Mouse (Mus musculus) liver, embryonic 16.5 days (tissue): ENCODE measurements at regions not wholly inside any gene's neighbourhood (a gene's known extent, or its start where the extent isn't known, plus 50 kb on each side); places are given as distances from the start of the nearest gene placed in this dataset.

Experiments used
- ATAC-seq: fragments of 200-750 bp; cut with Nextera tagmentation; 2 replicates; pipeline ENCODE4 v1.8.0; 2017; ENCODE audit warnings: low read depth, mild to moderate bottlenecking, moderate number of reproducible peaks, moderate library complexity
- H3K27ac ChIP-seq: fragments of 300-500 bp; sonication (generic); 2 replicates; pipeline ENCODE4 v1.5.1; 2014; ENCODE audit warnings: mild to moderate bottlenecking, low read length
- H3K27me3 ChIP-seq: fragments of 300-500 bp; sonication (generic); 2 replicates; pipeline ENCODE4 v1.6.1; 2014; ENCODE audit warnings: low read depth, low read length, mixed read lengths; ENCODE audit not compliant: control insufficient read depth, insufficient read depth
- H3K36me3 ChIP-seq: fragments of 300-500 bp; sonication (generic); 2 replicates; pipeline ENCODE4 v1.6.1; 2014; ENCODE audit warnings: mild to moderate bottlenecking; ENCODE audit not compliant: control insufficient read depth, insufficient read depth
- H3K4me1 ChIP-seq: fragments of 300-500 bp; sonication (generic); 2 replicates; pipeline ENCODE4 v1.6.1; 2014; ENCODE audit warnings: low read depth, low read length, mixed read lengths; ENCODE audit not compliant: control insufficient read depth
- H3K4me2 ChIP-seq: fragments of 300-500 bp; sonication (generic); 2 replicates; pipeline ENCODE4 v1.6.1; 2014; ENCODE audit warnings: low read depth, low read length, mixed read lengths
- H3K4me3 ChIP-seq: fragments of 300-500 bp; sonication (generic); 2 replicates; pipeline ENCODE4 v1.5.1; 2014; ENCODE audit warnings: low read depth, mild to moderate bottlenecking, low read length
- H3K9ac ChIP-seq: fragments of 300-500 bp; sonication (generic); 2 replicates; pipeline ENCODE4 v1.6.1; 2014; ENCODE audit warnings: low read depth, low read length
- H3K9me3 ChIP-seq: fragments of 300-500 bp; sonication (generic); replicated peaks from 2 replicates; pipeline ENCODE4 v1.6.1; 2016; ENCODE audit warnings: low read length; ENCODE audit not compliant: control insufficient read depth
- WGBS: fragments of 180-500 bp; shearing (Covaris S2); extraction: QIAGEN DNeasy Blood & Tissue Kit; methylation state at CpG from one replicate; pipeline ENCODE4 v1.1.7; 2014; ENCODE audit not compliant: insufficient replicate concordance; 5-methylcytosine and 5-hydroxymethylcytosine counted together

DNA sequence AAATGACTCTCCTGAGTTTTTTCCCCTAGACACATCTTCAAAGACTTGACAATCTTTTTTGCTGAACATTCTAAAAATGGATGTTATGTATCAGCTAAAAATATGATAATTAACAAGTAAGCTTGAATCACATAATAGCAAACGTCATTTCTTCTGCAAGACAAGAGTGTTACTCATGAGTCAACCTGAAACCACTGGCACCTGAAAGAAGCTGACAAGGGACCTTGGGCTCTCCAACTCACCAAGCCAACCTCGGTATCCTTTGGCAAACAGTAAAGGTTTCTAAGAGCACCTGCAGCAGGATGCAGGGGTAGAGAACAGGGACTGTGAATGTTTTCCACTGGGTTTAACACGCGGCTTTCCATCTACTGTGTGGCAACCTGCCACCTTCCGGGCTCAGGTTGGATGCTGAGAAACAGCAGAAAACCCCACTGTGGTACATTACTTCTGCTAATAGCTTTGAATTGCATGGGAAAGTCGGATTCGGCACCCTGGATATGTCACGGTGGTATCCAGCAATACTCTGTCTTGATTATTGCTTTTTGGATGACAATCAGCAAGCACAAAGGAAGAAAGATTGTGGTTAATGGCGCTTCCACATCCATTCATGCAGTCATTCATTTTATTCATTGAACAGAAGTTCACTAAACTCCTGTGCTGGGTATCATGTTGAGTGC, 305.9 kb downstream of the Lpin1 start:
- Histone ChIP-seq H3K4me2 (no peak overlapping the region), H3K9ac (no peak overlapping the region), H3K27ac (no peak overlapping the region), H3K27me3 (no peaks in the 10 kb centered on the region), H3K36me3 (no peaks in the 10 kb centered on the region), H3K4me1 (no peaks in the 10 kb centered on the region), H3K9me3 (no peaks in the 10 kb centered on the region), H3K4me3 (no peak overlapping the region)
- 65% methylated on average over 9 of the region's 9 CpGs for WGBS
- no peak for ATAC-seq

DNA sequence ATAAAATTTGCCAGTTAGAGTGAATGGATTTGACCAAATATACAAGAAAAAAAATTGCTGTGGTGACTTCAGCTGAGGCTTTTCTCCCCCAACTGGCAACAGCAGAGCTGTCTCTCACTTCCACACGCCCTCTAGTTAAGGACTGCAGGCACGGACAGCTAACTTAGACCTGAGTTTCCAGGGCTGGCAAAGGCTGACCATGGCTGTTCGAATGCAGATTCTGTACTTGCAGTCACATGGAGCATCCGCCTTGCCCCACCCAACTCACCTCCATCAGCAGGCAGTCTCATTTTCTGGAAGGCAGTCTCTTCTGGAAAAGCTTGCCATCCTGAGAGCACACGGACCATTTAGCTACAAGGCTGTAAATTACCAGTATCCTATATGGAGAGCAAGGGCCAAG, 325.7 kb downstream of the Lpin1 start:
- 58% methylated on average over 5 of the region's 5 CpGs for whole genome bisulfite sequencing
- Histone ChIP-seq H3K36me3 (no peaks in the 10 kb centered on the region), H3K9me3 (no peaks in the 10 kb centered on the region), H3K27ac (no peak overlapping the region), H3K27me3 (no peaks in the 10 kb centered on the region), H3K4me3 (no peak overlapping the region), H3K9ac (no peak overlapping the region), H3K4me1 (no peaks in the 10 kb centered on the region), H3K4me2 (no peak overlapping the region)
- no peak for ATAC-seq

DNA sequence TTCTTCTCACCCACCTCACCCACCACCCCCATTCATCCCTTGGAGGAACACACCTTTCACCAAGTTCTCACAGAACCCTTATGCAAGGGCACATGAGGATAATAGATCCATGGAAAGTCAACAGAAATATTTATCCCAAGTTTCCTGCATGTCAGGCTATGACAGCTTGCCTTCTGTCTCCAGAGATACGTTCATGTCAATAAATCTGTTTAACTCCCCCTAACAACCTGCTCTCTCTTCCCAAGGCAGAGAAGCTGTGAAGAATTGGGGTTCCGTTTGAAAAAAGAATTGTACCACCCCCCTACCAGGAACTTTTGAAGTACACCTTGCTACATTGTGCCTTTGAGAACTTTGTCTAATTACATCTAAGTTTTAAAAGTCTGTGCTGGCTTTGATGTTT, 331.6 kb downstream of the Lpin1 start:
- H3K27me3 ChIP-seq = no peaks in the 10 kb centered on the region
- no peaks in the 10 kb centered on the region for H3K9me3 ChIP-seq
- no peak overlapping the region for H3K4me2 ChIP-seq
- H3K27ac ChIP-seq = no peak overlapping the region
- no peaks in the 10 kb centered on the region for H3K36me3 ChIP-seq
- 58% methylated on average over 2 of the region's 2 CpGs for WGBS
- no peaks in the 10 kb centered on the region for H3K4me1 ChIP-seq
- no peak for ATAC-seq
- H3K4me3 ChIP-seq = no peak overlapping the region
- no peak overlapping the region for H3K9ac ChIP-seq

DNA sequence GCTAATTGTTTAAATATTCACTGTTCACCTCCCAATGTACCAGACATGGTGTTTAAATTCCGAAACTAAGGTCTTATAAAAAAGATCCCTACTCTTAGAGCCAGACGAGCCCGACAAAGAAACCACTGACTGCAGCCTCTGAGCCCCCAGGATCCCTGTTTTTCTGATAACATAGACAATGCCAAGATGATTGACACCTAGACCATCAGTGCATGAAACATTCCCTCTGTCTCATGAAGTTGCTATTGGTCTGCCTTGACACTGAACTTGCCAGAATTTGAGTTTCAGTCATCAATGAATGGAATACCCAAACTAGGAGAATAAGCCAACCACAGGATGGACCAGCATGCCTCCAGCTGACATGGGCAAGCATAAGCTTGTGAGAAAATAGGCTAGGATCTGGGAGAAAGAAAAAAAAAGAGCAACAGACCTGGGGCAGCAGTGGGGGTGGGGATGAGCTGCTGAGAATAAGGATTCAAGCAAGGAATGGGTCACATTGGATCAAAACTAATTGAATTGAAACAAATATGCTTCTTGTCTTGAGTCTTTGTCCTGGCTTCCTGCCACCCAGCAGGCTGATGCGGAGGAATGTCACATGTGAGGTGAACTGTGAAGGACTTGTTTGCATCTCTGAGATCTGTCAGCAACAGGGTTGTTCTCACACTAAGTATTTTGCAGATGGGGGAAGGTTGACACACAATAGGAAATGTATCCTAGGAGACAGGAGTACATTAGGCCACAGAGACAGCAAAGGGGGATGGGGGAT, 333.0 kb downstream of the Lpin1 start:
- H3K27ac ChIP-seq = no peak overlapping the region
- H3K36me3 ChIP-seq = no peaks in the 10 kb centered on the region
- WGBS = 53% methylated on average over 4 of the region's 4 CpGs
- H3K9ac ChIP-seq = no peak overlapping the region
- no peak for ATAC-seq
- H3K9me3 ChIP-seq = no peaks in the 10 kb centered on the region
- no peaks in the 10 kb centered on the region for H3K4me1 ChIP-seq
- H3K4me2 ChIP-seq = no peak overlapping the region
- H3K4me3 ChIP-seq = no peak overlapping the region
- no peaks in the 10 kb centered on the region for H3K27me3 ChIP-seq

DNA sequence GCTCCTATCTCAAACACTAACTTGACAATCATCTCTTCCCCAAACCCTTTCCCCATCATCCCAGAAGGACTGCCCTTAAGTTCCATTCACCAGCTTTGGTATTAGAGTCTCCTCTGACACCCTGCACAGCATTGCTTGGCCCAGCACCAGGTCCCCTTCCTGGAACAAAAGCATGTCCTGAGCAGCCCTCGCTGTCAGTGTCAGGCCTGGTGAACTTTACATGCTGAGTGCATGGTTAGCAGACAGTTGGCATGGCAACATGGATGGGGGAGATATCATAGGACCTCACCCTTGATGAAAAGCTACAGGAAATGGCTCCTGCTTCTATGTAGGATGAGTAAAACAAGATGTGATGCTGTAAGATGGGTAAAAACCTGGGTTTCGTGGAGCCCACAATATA, 333.6 kb downstream of the Lpin1 start:
- H3K27me3 ChIP-seq = no peaks in the 10 kb centered on the region

DNA sequence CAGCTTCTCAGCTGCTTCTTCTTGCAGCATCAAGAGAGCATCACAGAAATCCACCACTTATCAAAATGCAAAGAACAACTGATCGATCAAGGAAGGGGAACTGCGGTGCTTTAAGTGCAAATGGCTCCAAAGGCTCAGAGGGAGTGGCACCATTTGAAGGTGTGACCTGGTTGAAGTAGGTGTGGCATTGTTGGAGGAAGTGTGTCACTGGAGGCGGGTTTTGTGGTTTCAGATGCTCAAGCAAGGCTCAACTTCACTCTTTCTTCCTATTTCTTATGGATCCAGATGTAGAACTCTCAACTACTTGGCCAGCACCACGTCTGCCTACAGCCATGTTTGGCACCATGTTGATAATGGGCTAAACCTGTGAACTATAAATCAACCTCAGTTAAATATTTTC, 334.5 kb downstream of the Lpin1 start:
- no peaks in the 10 kb centered on the region for H3K27me3 ChIP-seq
- no peak overlapping the region for H3K27ac ChIP-seq
- H3K36me3 ChIP-seq = no peaks in the 10 kb centered on the region
- H3K4me2 ChIP-seq = no peak overlapping the region
- H3K9me3 ChIP-seq = no peaks in the 10 kb centered on the region
- no peak overlapping the region for H3K9ac ChIP-seq
- H3K4me1 ChIP-seq = no peaks in the 10 kb centered on the region
- WGBS = 62% methylated on average over 4 of the region's 4 CpGs
- no peak overlapping the region for H3K4me3 ChIP-seq
- no peak for ATAC-seq

More for the DNA sequence above, 333.6 kb downstream of the Lpin1 start:
- no peak overlapping the region for H3K4me3 ChIP-seq
- no peaks in the 10 kb centered on the region for H3K36me3 ChIP-seq
- H3K4me2 ChIP-seq = no peak overlapping the region
- no peak for ATAC-seq
- WGBS = 49% methylated on average over 2 of the region's 2 CpGs
- H3K27ac ChIP-seq = no peak overlapping the region
- no peak overlapping the region for H3K9ac ChIP-seq
- no peaks in the 10 kb centered on the region for H3K4me1 ChIP-seq
- no peaks in the 10 kb centered on the region for H3K9me3 ChIP-seq

DNA sequence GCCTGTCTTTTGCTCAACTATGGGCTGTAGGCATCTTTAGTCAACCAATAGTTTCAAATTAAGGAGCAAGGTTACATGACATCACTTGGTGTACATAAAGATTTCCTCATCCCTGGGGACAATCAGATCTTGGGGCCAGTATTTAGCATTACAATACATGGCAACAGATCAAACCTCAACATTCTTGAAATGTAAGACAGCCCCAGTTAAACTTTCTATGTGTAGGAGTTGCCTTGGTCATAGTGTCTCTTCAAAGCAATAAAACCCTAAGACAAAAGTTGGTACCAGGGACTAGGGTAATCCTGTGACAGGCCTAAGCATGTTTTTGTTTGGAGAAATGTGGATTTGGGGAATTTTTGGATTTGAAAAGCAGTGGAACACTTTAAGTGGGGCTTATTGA, 338.3 kb downstream of the Lpin1 start:
- Histone ChIP-seq H3K4me1 (no peaks in the 10 kb centered on the region), H3K9ac (no peak overlapping the region), H3K36me3 (no peaks in the 10 kb centered on the region), H3K27ac (no peak overlapping the region), H3K27me3 (no peaks in the 10 kb centered on the region), H3K9me3 (no peaks in the 10 kb centered on the region), H3K4me3 (no peak overlapping the region), H3K4me2 (no peak overlapping the region)
- no peak for ATAC-seq

DNA sequence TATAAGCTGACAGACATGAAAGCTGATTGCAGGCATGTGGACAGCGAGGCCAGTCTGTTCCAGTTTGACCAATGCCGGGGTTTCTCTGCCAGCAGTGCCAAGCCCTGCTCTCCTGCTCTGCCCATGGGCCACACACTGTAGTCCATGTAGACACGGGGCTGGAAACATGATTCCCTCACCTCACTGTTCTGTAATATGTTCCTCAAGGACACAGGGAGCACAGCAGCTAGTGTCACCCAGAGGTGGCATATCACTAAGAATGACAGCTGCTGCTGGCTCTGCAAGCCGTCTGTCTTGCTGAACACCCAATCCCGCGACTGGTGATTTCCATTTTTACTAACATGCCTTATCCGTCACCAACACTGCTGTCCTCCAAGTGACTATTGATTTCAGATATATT, 339.9 kb downstream of the Lpin1 start:
- H3K4me2 ChIP-seq = no peak overlapping the region
- H3K27me3 ChIP-seq = no peaks in the 10 kb centered on the region
- H3K9me3 ChIP-seq = no peaks in the 10 kb centered on the region
- 66% methylated on average over 7 of the region's 7 CpGs for WGBS
- ATAC-seq = no peak
- H3K36me3 ChIP-seq = no peaks in the 10 kb centered on the region
- H3K9ac ChIP-seq = no peak overlapping the region
- H3K4me1 ChIP-seq = no peaks in the 10 kb centered on the region
- no peak overlapping the region for H3K27ac ChIP-seq
- no peak overlapping the region for H3K4me3 ChIP-seq

DNA sequence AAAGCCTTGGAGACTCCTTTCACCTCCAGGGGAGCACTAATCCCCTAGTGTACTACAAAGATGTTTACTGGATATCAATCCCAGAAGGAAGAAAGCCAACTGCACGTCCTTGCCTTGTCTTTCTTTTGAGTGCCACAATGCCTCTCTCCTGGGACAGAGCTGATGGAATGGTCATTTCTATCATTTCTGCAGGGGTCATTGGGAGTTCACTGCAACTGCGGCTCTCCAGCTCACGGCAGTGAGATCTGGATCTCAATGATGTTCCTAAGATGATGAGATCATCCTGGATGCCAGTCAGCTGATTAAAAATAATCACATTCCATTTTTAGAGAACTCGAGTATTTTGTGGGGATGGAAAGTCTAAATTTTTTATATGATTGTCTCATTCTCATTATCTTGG, 341.1 kb downstream of the Lpin1 start:
- WGBS = 53% methylated on average over 4 of the region's 4 CpGs
- no peaks in the 10 kb centered on the region for H3K4me1 ChIP-seq
- no peak overlapping the region for H3K9ac ChIP-seq
- H3K27me3 ChIP-seq = no peaks in the 10 kb centered on the region
- no peaks in the 10 kb centered on the region for H3K9me3 ChIP-seq
- H3K36me3 ChIP-seq = no peaks in the 10 kb centered on the region
- H3K4me3 ChIP-seq = no peak overlapping the region
- no peak overlapping the region for H3K27ac ChIP-seq
- H3K4me2 ChIP-seq = no peak overlapping the region
- no peak for ATAC-seq
